Mouse (Mus musculus) hindbrain, postnatal 0 days (tissue): ENCODE measurements at regions not wholly inside any gene's neighbourhood (a gene's known extent, or its start where the extent isn't known, plus 50 kb on each side); places are given as distances from the start of the nearest gene placed in this dataset.

ENCODE experiments used
- ATAC-seq: fragments of 200-750 bp; cut with Nextera tagmentation; 2 replicates; pipeline ENCODE4 v1.8.0; 2017; ENCODE audit warnings: mild to moderate bottlenecking, moderate TSS enrichment, moderate library complexity
- DNase-seq: peaks from one replicate; pipeline ENCODE4 v3.0.0-alpha.2; 2015; ENCODE audit warnings: low spot score
- H3K27ac ChIP-seq: fragments of 300-500 bp; sonication (generic); 2 replicates; pipeline ENCODE4 v1.5.1; 2014; ENCODE audit warnings: mild to moderate bottlenecking
- H3K27me3 ChIP-seq: fragments of 300-500 bp; sonication (generic); 2 replicates; pipeline ENCODE4 v1.6.1; 2014; ENCODE audit warnings: low read length, mixed read lengths; ENCODE audit not compliant: insufficient read depth
- H3K36me3 ChIP-seq: fragments of 300-500 bp; sonication (generic); 2 replicates; pipeline ENCODE4 v1.6.1; 2014; ENCODE audit warnings: low read length, mixed read lengths; ENCODE audit not compliant: insufficient read depth
- H3K4me1 ChIP-seq: fragments of 300-500 bp; sonication (generic); 2 replicates; pipeline ENCODE4 v1.6.1; 2014; ENCODE audit warnings: antibody characterized with exemption, low read length, mixed read lengths; ENCODE audit not compliant: insufficient read depth
- H3K4me2 ChIP-seq: fragments of 300-500 bp; sonication (generic); 2 replicates; pipeline ENCODE4 v1.6.1; 2014; ENCODE audit warnings: low read depth, mild to moderate bottlenecking, low read length, moderate library complexity, mixed read lengths
- H3K4me3 ChIP-seq: fragments of 300-500 bp; sonication (generic); 2 replicates; pipeline ENCODE4 v1.5.1; 2014; ENCODE audit warnings: low read length
- H3K9ac ChIP-seq: fragments of 300-500 bp; sonication (generic); replicated peaks from 2 replicates; pipeline ENCODE4 v1.6.1; 2014; ENCODE audit warnings: mild to moderate bottlenecking, low read length, moderate library complexity, mixed read lengths
- H3K9me3 ChIP-seq: fragments of 300-500 bp; sonication (generic); 2 replicates; pipeline ENCODE4 v1.6.1; 2016; ENCODE audit warnings: low read length, mixed read lengths
- CTCF ChIP-seq: IDR thresholded peaks from 2 replicates; pipeline ENCODE4 v1.5.1; 2016; ENCODE audit warnings: antibody characterized with exemption, control low read depth, low read depth
- WGBS: fragments of 180-500 bp; shearing (Covaris S2); extraction: QIAGEN DNeasy Blood & Tissue Kit; methylation state at CpG from one replicate; pipeline ENCODE4 v1.1.7; 2014; 5-methylcytosine and 5-hydroxymethylcytosine counted together

GRCm38 (mm10) chr13:112161886-112162285, 126.4 kb upstream of the Ankrd55 start:
- WGBS, result 86% methylated on average over 2 of the region's 2 CpGs
- H3K4me3 ChIP-seq, result no peak overlapping the region
- DNase-seq (no peak), ATAC-seq (no peak)
- H3K9ac ChIP-seq, result no peak overlapping the region
- peaks cover 18% of the 10 kb centered on the region for H3K4me1 ChIP-seq
- no peak overlapping the region for H3K4me2 ChIP-seq
- TF ChIP-seq CTCF, result no peak
- H3K9me3 ChIP-seq, result no peaks in the 10 kb centered on the region
- no peaks in the 10 kb centered on the region for H3K36me3 ChIP-seq
- H3K27ac ChIP-seq, result no peak overlapping the region
- H3K27me3 ChIP-seq, result no peaks in the 10 kb centered on the region

- DNase-seq, result peak; percentile 42
- TF ChIP-seq CTCF, result no peak
- no peaks in the 10 kb centered on the region for H3K27me3 ChIP-seq
- H3K4me1 ChIP-seq, result peaks cover 8% of the 10 kb centered on the region; the same call in 1 of the 2 replicates
- no peak overlapping the region; the same call in 1 of the 2 replicates for H3K4me2 ChIP-seq
- 49% methylated on average over 2 of the region's 2 CpGs for WGBS
- no peaks in the 10 kb centered on the region for H3K9me3 ChIP-seq
- H3K9ac ChIP-seq, result no peak overlapping the region
- no peaks in the 10 kb centered on the region for H3K36me3 ChIP-seq
- H3K27ac ChIP-seq, result peak overlapping the region; percentile 64
- no peak overlapping the region for H3K4me3 ChIP-seq
- peak; percentile 55 for ATAC-seq
Measured at GRCm38 (mm10) chr13:112165921-112166320, 122.3 kb upstream of the Ankrd55 start.

GRCm38 (mm10) chr13:112166338-112166802, 121.9 kb upstream of the Ankrd55 start:
- Histone ChIP-seq H3K9me3 (no peaks in the 10 kb centered on the region), H3K4me3 (no peak overlapping the region), H3K36me3 (no peaks in the 10 kb centered on the region), H3K27ac (peak overlapping the region; percentile 64), H3K4me2 (peak overlapping the region; percentile 29; the same call in 1 of the 2 replicates), H3K27me3 (no peaks in the 10 kb centered on the region), H3K9ac (no peak overlapping the region), H3K4me1 (peaks cover 8% of the 10 kb centered on the region; the same call in 1 of the 2 replicates)
- DNase-seq (peak; percentile 71), ATAC-seq (peak; percentile 94)
- 24% methylated on average over 10 of the region's 10 CpGs for WGBS
- peak; percentile 13; the same call in 1 of the 2 replicates for TF ChIP-seq CTCF

GRCm38 (mm10) chr13:112168468-112168867, 119.8 kb upstream of the Ankrd55 start:
- H3K4me1 ChIP-seq, result peaks cover 8% of the 10 kb centered on the region; the same call in 1 of the 2 replicates
- H3K27me3 ChIP-seq, result no peaks in the 10 kb centered on the region
- ATAC-seq, result no peak
- no peak for DNase-seq
- H3K36me3 ChIP-seq, result no peaks in the 10 kb centered on the region
- WGBS, result 92% methylated on average over 3 of the region's 3 CpGs
- H3K4me2 ChIP-seq, result no peak overlapping the region
- H3K9me3 ChIP-seq, result no peaks in the 10 kb centered on the region
- no peak for TF ChIP-seq CTCF
- H3K27ac ChIP-seq, result no peak overlapping the region
- no peak overlapping the region for H3K4me3 ChIP-seq
- H3K9ac ChIP-seq, result no peak overlapping the region

GRCm38 (mm10) chr13:112170872-112171271, 117.4 kb upstream of the Ankrd55 start:
- H3K4me3 ChIP-seq, result no peak overlapping the region
- H3K9ac ChIP-seq, result no peak overlapping the region
- H3K4me1 ChIP-seq, result peaks cover 5% of the 10 kb centered on the region; the same call in 1 of the 2 replicates
- H3K9me3 ChIP-seq, result no peaks in the 10 kb centered on the region
- ATAC-seq (no peak), DNase-seq (no peak)
- no peak for TF ChIP-seq CTCF
- no peak overlapping the region for H3K27ac ChIP-seq
- no peaks in the 10 kb centered on the region for H3K27me3 ChIP-seq
- no peak overlapping the region for H3K4me2 ChIP-seq
- H3K36me3 ChIP-seq, result no peaks in the 10 kb centered on the region
- WGBS, result 95% methylated on average over 3 of the region's 3 CpGs

GRCm38 (mm10) chr13:112171940-112172715, 116.1 kb upstream of the Ankrd55 start:
- Histone ChIP-seq H3K9me3 (no peaks in the 10 kb centered on the region), H3K9ac (no peak overlapping the region), H3K36me3 (no peaks in the 10 kb centered on the region), H3K4me3 (no peak overlapping the region), H3K27me3 (no peaks in the 10 kb centered on the region), H3K27ac (no peak overlapping the region), H3K4me2 (no peak overlapping the region), H3K4me1 (0 out of 2 replicates have a peak, but pooled peaks cover 3% of the 10 kb centered on the region)
- 84% methylated on average over 11 of the region's 11 CpGs for WGBS
- ATAC-seq, result no peak
- DNase-seq, result no peak
- no peak for TF ChIP-seq CTCF

- Histone ChIP-seq H3K4me1 (no peaks in the 10 kb centered on the region), H3K27me3 (no peaks in the 10 kb centered on the region), H3K9me3 (no peaks in the 10 kb centered on the region), H3K9ac (no peak overlapping the region), H3K4me2 (no peak overlapping the region), H3K4me3 (no peak overlapping the region), H3K27ac (no peak overlapping the region), H3K36me3 (no peaks in the 10 kb centered on the region)
- no peak for TF ChIP-seq CTCF
- no peak for ATAC-seq
- no peak for DNase-seq
- 84% methylated on average over 8 of the region's 8 CpGs for WGBS
Measured at GRCm38 (mm10) chr13:112173973-112174372, 114.3 kb upstream of the Ankrd55 start.
